Mouse (Mus musculus) bone marrow macrophage, adult 2 months (primary cell): ENCODE data around the gene Sult1a1. TPM values are rescaled to one million over a fixed set of nuclear protein-coding genes. Genes with fewer than 3 reads are reported as not detected.

Experiments
- H3K27ac ChIP-seq: 2 replicates; pipeline ENCODE4 v1.5.1; 2012; ENCODE audit warnings: low read depth, low read length; ENCODE audit not compliant: insufficient read depth
- H3K4me1 ChIP-seq: 2 replicates; pipeline ENCODE4 v1.6.1; 2012; ENCODE audit warnings: low read length; ENCODE audit not compliant: control insufficient read depth, insufficient read depth
- H3K4me3 ChIP-seq: 2 replicates; pipeline ENCODE4 v1.5.1; 2012; ENCODE audit warnings: mild to moderate bottlenecking, low read length, moderate library complexity; ENCODE audit not compliant: insufficient read depth
- CTCF ChIP-seq: IDR thresholded peaks from 2 replicates; pipeline ENCODE4 v1.5.1; 2012; ENCODE audit warnings: low read depth, mild to moderate bottlenecking, low read length, moderate library complexity
- POLR2A ChIP-seq: IDR thresholded peaks from 2 replicates; pipeline ENCODE4 v1.6.1; 2012; ENCODE audit warnings: mild to moderate bottlenecking, low read depth, low read length, borderline replicate concordance
- polyA plus RNA-seq: library from polyadenylated mRNA; stranded (reverse); fragments of >200 nt; gene quantifications from 2 replicates; pipeline ENCODE4 v1.2.4, GENCODE M21; 2012; ENCODE audit not compliant: missing spikeins, insufficient read depth, insufficient read length

Gene Sult1a1
- polyA plus RNA-seq, 1 experiment: 42.3 TPM

DNA sequence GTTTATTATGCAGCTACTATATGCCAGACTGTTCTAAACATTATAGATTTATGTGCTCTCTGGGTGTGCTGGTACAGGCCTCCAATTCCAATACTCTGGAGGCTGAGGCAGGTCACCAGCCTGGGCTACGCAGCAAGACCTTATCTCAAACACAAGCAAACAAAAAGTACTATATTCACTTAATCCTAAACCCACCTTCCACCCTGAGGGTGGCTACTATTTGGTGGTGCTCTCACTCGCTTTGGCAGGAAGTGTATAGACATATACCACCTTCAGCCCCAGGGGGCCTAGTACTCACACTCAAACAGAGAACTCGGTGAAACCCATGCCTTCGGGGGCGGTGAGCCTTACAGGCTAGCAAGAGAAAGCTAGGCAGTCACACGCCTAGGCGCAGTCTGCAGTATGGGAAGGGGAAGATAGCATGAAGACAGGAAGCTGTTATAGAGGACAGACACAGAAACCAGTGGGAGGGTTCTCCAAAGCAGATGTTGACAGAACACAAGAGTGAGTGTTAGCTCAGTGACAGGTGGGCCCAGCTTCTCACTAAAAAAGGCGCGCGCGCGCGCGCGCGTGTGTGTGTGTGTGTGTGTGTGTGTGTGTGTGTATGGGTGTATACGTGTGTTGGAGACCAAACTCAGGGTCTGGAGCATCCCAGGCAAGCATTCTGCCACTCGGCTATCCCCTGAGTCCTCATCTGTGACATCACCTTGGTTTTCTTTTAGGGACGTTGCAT is 31.4 kb upstream of the Sult1a1 start, which contains the start of gene Coro1a:
TSS of gene Coro1a (minus strand) at position 346 of the 733 bp plus-strand sequence.
- H3K27ac ChIP-seq: peak within 1 kb of the TSS; percentile 13; the same call in 1 of the 2 replicates
- H3K4me3 ChIP-seq: no peak within 1 kb of the TSS
- H3K4me1 ChIP-seq: peaks cover 18% of the 10 kb centered on the region
- TF ChIP-seq POLR2A: no peak
- TF ChIP-seq CTCF: no peak

DNA sequence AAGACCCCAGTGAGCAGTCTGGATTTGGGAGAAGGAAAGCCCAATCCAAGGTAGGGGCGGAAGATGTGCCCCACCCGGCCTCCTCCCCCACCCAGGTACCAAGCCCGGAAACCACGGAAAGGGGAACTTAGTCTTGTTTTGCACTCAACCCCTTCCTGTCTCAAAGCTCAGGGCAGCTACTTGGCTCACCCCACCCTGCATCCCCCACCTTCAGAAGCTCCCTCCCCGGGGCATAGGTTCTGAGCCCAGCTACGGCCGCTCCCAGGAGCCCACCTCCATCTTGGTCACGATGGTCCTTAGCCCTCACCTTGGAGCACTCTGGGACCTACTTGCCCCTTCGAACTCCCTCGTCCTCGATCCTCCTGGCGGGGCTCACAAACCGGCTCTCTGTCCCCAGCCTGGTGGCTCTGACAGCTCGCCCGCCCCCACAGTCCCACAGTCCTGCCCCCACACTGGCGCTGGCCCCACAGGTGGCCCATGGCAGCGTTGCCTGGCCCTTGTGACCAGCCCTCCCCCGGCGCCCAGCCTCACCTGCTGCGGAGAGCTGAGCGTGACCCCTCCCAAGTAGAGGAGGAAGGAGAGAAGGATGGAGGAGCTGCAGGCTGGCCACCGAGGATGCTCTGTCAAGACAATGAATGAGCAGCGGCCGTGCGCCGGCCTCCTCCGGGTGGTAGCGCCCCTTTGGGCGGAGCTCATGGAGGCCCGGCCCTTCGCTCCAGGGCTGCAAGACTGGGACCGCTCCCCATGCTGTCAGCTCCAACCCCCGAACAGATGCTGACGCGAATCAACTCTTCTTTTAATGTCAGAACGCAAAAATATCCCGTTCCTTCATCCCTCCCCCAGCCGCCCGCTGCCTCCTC is 28.1 kb upstream of the Sult1a1 start:
- Histone ChIP-seq H3K4me3 (peak overlapping the region; percentile 85), H3K27ac (peak overlapping the region; percentile 92), H3K4me1 (peaks cover 33% of the 10 kb centered on the region)
- TF ChIP-seq POLR2A (no peak), CTCF (no peak)

DNA sequence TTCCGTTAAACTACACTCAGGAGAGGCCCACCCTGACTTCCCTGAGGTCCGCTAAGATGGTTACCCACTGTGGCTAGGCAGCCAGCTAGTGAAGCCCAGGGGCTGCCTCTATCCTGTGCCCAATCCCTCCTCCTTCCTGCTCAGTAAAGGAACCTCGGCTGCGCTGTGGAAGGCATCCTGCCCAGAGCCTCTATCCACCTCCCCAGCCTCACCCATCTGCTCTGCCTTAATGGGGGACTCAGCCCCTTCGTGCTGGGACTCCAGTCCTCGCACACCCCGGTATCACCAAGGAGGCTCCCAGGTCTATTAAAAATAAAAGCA is 27.5 kb upstream of the Sult1a1 start:
- Histone ChIP-seq H3K27ac (peak overlapping the region; percentile 92), H3K4me1 (peaks cover 33% of the 10 kb centered on the region), H3K4me3 (peak overlapping the region; percentile 85)
- TF ChIP-seq POLR2A (no peak), CTCF (no peak)

DNA sequence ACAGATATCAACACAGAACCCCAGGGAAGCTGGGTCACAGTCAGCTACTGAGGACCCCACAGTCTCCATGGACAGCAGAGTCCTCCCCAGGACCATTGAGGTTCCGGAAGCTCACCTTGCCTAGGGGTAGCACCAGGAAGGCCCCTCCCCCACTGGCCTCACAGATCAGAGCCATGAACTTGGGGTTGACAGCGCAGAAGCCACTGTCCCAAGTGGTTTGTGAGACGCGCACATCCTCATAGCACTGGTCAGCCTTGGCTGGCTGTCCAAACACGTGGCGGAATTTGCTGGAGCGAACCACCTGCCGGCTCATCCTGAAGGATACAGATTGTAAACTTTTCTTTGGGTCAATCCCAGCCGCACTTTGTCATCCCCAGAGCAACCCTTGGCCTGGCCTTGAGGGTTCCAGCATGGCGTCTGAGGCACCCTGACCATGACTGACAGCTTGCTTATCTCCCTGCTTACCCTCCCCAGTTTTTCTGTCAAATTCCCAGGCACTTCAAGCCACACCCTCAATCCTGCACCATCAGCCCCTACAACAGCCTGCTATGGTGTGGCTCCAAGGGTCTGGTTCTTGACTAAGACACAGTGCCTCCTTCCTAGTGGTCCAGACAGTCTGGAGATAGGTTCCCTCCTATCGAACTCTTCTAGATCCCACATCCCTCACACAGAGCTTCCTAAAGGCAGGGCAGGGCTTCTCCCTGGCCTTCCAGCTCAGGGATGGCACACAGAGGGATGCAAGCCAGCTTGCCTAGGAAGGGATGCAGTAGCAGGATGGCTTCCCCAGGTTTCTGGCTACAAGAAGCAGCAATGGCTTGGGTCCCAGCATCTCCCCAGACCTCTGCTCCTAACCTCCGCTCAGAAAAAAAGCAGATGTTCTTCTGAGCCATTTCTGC is 26.9 kb upstream of the Sult1a1 start:
- H3K4me1 ChIP-seq: peaks cover 31% of the 10 kb centered on the region
- peak overlapping the region; percentile 92 for H3K27ac ChIP-seq
- peak; percentile 15; the same call in 1 of the 2 replicates for TF ChIP-seq POLR2A
- TF ChIP-seq CTCF: peak; percentile 25; the same call in 1 of the 2 replicates
- peak overlapping the region; percentile 85 for H3K4me3 ChIP-seq

DNA sequence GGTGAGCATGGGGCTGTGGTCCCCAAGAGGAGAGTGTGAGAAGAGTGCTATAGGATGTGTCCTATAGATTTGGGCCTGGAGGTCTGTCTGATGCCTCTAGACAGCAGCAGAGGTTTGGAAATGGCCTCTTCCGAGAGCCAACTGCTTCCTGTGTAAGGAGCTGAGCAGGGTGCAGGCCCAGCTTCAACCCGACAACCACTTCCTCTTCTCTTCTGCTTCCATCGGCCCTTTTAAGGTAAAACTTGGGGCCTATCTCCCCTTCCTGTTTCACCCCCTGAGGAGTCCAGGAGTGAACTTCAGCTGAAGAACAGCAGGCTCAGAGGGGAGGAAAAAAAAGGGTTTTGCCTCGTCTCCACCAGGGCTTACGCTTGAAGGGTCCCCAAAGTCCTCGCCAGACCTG is 26.1 kb upstream of the Sult1a1 start:
- TF ChIP-seq POLR2A (no peak), CTCF (no peak)
- Histone ChIP-seq H3K27ac (peak overlapping the region; percentile 92), H3K4me3 (peak overlapping the region; percentile 85), H3K4me1 (peaks cover 30% of the 10 kb centered on the region)

DNA sequence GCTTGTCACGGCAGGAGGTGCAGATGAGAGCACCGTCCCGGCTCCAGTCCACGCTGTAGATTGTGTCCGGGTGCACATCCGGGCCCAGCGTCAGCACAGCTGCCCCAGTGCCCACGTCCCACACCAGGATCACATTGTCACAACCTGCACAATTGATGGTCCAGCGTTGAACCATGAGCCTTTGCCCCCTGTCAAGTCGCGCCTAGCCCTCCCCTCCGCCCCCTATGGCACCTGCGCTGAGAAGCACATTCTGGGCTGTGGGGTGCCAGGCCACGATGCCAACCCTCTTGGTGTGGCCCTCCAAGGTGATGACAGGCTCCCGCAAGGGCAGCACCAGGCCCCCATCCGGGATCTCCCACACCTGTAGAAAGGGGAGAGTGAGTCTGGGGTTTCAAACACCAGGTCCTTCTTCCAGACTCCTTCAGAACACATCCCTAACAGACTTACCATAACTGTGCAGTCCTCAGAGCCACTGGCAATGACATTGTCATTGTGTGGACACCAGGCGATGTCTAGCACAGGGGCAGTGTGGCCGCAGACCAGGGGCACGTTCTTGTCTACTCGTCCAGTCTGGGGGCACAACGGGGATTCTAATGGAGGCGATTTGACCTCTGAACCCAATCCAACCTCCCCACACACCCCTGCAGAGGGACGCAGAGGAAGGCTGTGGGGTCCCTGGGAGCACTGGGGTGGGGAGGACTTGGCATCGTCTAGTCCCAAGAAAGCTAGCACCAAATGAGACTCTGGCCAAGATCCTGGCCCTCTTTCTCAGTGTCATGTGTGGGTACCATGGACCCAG is 25.5 kb upstream of the Sult1a1 start:
- Histone ChIP-seq H3K4me3 (peak overlapping the region; percentile 85), H3K27ac (peak overlapping the region; percentile 92), H3K4me1 (peaks cover 31% of the 10 kb centered on the region)
- TF ChIP-seq POLR2A (no peak), CTCF (0 out of 2 replicates have a peak, but pooled peaks have one; percentile 9)

DNA sequence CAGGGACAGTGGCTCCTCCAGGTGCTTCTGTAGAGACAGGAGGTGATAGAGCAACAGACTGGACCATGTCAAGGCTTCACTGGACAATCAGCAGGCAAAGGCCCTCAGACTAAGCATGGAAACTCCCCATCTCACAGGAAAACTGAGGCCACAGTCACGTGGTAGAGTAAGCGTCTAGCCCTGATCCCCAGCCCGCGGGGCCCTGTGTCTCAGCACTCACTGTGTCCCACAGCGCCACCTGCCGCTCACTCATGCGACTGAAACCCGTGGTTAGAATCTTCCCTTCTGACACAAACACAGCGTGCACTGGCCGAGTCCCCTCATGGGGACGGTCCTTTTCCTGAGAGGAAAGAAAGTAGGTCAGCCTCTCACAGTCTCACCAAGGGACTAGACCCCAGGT is 24.8 kb upstream of the Sult1a1 start:
- TF ChIP-seq POLR2A: 0 out of 2 replicates have a peak, but pooled peaks have one; percentile 8
- peak; percentile 78 for TF ChIP-seq CTCF
- peak overlapping the region; percentile 85 for H3K4me3 ChIP-seq
- H3K4me1 ChIP-seq: peaks cover 31% of the 10 kb centered on the region
- H3K27ac ChIP-seq: peak overlapping the region; percentile 92

DNA sequence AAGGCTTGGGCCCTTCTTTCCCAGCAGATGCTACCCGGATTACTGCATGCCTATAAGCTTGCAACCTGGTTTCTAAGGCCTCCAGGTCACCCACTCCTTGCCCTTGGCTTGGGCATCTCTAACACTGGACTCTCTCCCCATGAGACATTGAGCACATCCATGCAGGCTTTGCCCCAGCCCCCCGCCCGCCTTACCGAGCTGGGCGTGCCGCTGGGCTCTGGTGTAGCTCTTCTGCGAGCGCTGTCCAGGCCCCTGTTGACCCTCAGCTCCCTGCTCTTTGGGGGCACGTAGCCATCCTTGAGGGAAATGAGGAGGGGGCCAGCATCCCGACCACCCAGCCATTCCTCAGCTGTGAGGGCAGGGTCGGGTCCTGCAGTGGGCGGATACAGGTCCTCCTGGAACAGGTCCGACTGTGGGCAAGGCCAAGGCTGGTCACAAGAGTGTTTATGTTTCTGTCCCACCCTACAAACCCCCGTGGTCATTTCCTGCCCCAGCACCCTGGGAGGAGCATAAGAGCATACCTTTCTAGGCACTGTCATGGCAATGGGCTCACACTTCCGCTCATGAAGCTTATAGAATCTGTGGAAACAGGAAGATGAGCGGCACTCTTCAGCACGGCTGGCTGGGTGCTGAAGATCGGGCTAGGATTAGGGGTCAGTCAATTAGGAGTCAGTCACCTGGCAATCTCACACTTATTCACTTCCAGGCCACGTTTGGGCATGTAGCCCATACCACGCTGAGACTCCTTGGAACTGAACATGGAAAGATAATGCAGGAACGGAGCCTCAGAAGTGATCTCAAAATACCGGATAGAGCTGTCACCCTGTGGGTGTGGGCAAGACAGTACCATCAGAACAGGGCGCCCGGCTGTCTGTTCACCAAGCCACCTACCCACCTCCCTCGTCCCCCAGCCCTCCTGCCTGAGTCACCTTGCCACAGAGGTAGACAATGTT is 24.1 kb upstream of the Sult1a1 start:
- Histone ChIP-seq H3K4me3 (peak overlapping the region; percentile 34), H3K27ac (peak overlapping the region; percentile 40), H3K4me1 (peaks cover 31% of the 10 kb centered on the region)
- TF ChIP-seq CTCF (no peak), POLR2A (no peak)
